Comparison of ENCODE assay signal across 9 mouse cellular contexts in genomic region chr3:94472447-94473114, GRCm38 (mm10). TPM values are rescaled to one million over a fixed set of nuclear protein-coding genes. Genes with fewer than 3 reads are reported as not detected.
DNase-seq lines count a peak whose midpoint lies in the region; ATAC-seq lines count a peak whose summit lies in the region.
"Had no signal": no experiment of that assay in that cellular context is flagged by ENCODE, and none has a peak within 500 bp of the region (broad histone marks: within the 10 kb centered on the region; RNA-seq: fewer than 3 reads in every experiment).

No protein-coding gene starts in this region.

- H3K4me1 ChIP-seq in forebrain, embryonic 16.5 days (replicated peaks; ENCODE audit: control insufficient read depth, insufficient read depth, low read length), result peaks cover 28% of the 10 kb centered on the region
- peaks cover 19% of the 10 kb centered on the region for H3K4me1 ChIP-seq in hindbrain, embryonic 16.5 days (ENCODE audit: control insufficient read depth, insufficient read depth, low read depth, low read length)
- peaks cover 11% of the 10 kb centered on the region for H3K4me1 ChIP-seq in liver, embryonic 13.5 days (replicated peaks)
- peaks cover 7% of the 10 kb centered on the region; the same call in 1 of the 2 replicates for H3K4me1 ChIP-seq in neural tube, embryonic 14.5 days (ENCODE audit: control insufficient read depth, insufficient read depth, low read length)

- 12% methylated on average over 28 of the region's 28 CpGs for WGBS in forebrain, embryonic 16.5 days
- WGBS in hindbrain, embryonic 16.5 days, result 12% methylated on average over 28 of the region's 28 CpGs
- WGBS in liver, embryonic 13.5 days (ENCODE audit: insufficient replicate concordance), result 14% methylated on average over 28 of the region's 28 CpGs
- WGBS in neural tube, embryonic 14.5 days, result 11% methylated on average over 28 of the region's 28 CpGs

- H3K36me3 ChIP-seq in forebrain, embryonic 16.5 days (ENCODE audit: control insufficient read depth, insufficient read depth), result no peaks in the 10 kb centered on the region
- H3K36me3 ChIP-seq in hindbrain, embryonic 16.5 days (ENCODE audit: control insufficient read depth, insufficient read depth, low read length), result no peaks in the 10 kb centered on the region
- H3K36me3 ChIP-seq in liver, embryonic 13.5 days, result no peaks in the 10 kb centered on the region
- no peaks in the 10 kb centered on the region for H3K36me3 ChIP-seq in neural tube, embryonic 14.5 days (ENCODE audit: control insufficient read depth, insufficient read depth, low read length)

- peak; percentile 31 for DNase-seq in right cerebral cortex, postnatal 4 days
- no peak for DNase-seq in right cerebral cortex, postnatal 14 days
- no peak for DNase-seq in liver, embryonic 13.5 days
- DNase-seq in thymus, postnatal 36 days, result no peak

- H3K27me3 ChIP-seq in forebrain, embryonic 16.5 days (replicated peaks; ENCODE audit: control insufficient read depth, insufficient read depth, low read length), result no peaks in the 10 kb centered on the region
- H3K27me3 ChIP-seq in hindbrain, embryonic 16.5 days (replicated peaks; ENCODE audit: control insufficient read depth, insufficient read depth, low read length), result no peaks in the 10 kb centered on the region
- peaks cover 14% of the 10 kb centered on the region for H3K27me3 ChIP-seq in liver, embryonic 13.5 days
- no peaks in the 10 kb centered on the region for H3K27me3 ChIP-seq in neural tube, embryonic 14.5 days (ENCODE audit: control insufficient read depth, insufficient read depth, low read length)
- H3K27me3 ChIP-seq: Patski had no signal

- H3K9me3 ChIP-seq in forebrain, embryonic 16.5 days (ENCODE audit: control insufficient read depth, low read length), result no peaks in the 10 kb centered on the region
- H3K9me3 ChIP-seq in hindbrain, embryonic 16.5 days (ENCODE audit: control insufficient read depth, low read length), result no peaks in the 10 kb centered on the region
- no peaks in the 10 kb centered on the region for H3K9me3 ChIP-seq in liver, embryonic 13.5 days (replicated peaks)
- no peaks in the 10 kb centered on the region for H3K9me3 ChIP-seq in neural tube, embryonic 14.5 days (ENCODE audit: control insufficient read depth, low read length)

- peak overlapping the region; percentile 62 for H3K27ac ChIP-seq in forebrain, embryonic 16.5 days (ENCODE audit: low read length)
- H3K27ac ChIP-seq in hindbrain, embryonic 16.5 days (ENCODE audit: low read depth, low read length), result no peak overlapping the region
- no peak overlapping the region for H3K27ac ChIP-seq in liver, embryonic 13.5 days
- H3K27ac ChIP-seq in neural tube, embryonic 14.5 days (ENCODE audit: low read depth, low read length), result no peak overlapping the region

- peak overlapping the region; percentile 29; the same call in 1 of the 2 replicates for H3K9ac ChIP-seq in forebrain, embryonic 16.5 days (replicated peaks; ENCODE audit: low read depth, low read length)
- H3K9ac ChIP-seq in hindbrain, embryonic 16.5 days (ENCODE audit: low read depth, low read length), result peak overlapping the region; percentile 42
- H3K9ac ChIP-seq in liver, embryonic 13.5 days, result no peak overlapping the region
- no peak overlapping the region for H3K9ac ChIP-seq in neural tube, embryonic 14.5 days (replicated peaks; ENCODE audit: low read depth, low read length)

- H3K4me3 ChIP-seq in forebrain, embryonic 16.5 days (replicated peaks; ENCODE audit: low read length), result peak overlapping the region; percentile 33
- peak overlapping the region; percentile 32 for H3K4me3 ChIP-seq in hindbrain, embryonic 16.5 days (ENCODE audit: low read length)
- no peak overlapping the region for H3K4me3 ChIP-seq in liver, embryonic 13.5 days (replicated peaks)
- peak overlapping the region; percentile 17; the same call in 1 of the 2 replicates for H3K4me3 ChIP-seq in neural tube, embryonic 14.5 days (ENCODE audit: low read depth, low read length)

- H3K4me2 ChIP-seq in forebrain, embryonic 16.5 days (ENCODE audit: low read length), result peak overlapping the region; percentile 54
- H3K4me2 ChIP-seq in hindbrain, embryonic 16.5 days (ENCODE audit: low read length), result peak overlapping the region; percentile 60
- H3K4me2 ChIP-seq in liver, embryonic 13.5 days, result no peak overlapping the region
- H3K4me2 ChIP-seq in neural tube, embryonic 14.5 days (ENCODE audit: low read depth, low read length), result peak overlapping the region; percentile 51

- peak; percentile 50 for ATAC-seq in forebrain, embryonic 16.5 days
- ATAC-seq in hindbrain, embryonic 16.5 days, result peak; percentile 37; the same call in 1 of the 2 replicates
- 0 out of 2 replicates have a peak, but pooled peaks have one; percentile 45 for ATAC-seq in liver, embryonic 13.5 days (ENCODE audit: low read depth)
- peak; percentile 59; the same call in 1 of the 2 replicates for ATAC-seq in neural tube, embryonic 14.5 days (ENCODE audit: low read depth)
- ATAC-seq in inflammation-experienced regulatory T-cells, adult 6 months, result no peak

RNA-seq across cellular contexts. Expression of gene Celf3, which starts 5.5 kb away (rescaled TPM):
- 295 and 358 TPM in 2 replicates for polyA plus RNA-seq in forebrain, embryonic 16.5 days (2015; fragmentation: Nextera tagmentation; extraction: Ambion mirVana)
- 184 and 191 TPM in 2 replicates for polyA plus RNA-seq in hindbrain, embryonic 16.5 days (2015; fragmentation: Nextera tagmentation; extraction: Ambion mirVana)
- polyA plus RNA-seq in liver, embryonic 13.5 days (2015; fragmentation: Nextera tagmentation; extraction: Ambion mirVana), result 0.25 and 0.38 TPM in 2 replicates
- polyA plus RNA-seq in neural tube, embryonic 14.5 days (2014; fragmentation: Nextera tagmentation; extraction: Ambion mirVana), result 232 and 319 TPM in 2 replicates
- 1 to 10 TPM in 1 of 3 experiments, under 1 TPM in 2; 0.73 to 1.5 (median 0.87) TPM for polyA plus RNA-seq in inflammation-experienced regulatory T-cells, adult 6 months (2017; shearing (Covaris generic))

RNA-seq across cellular contexts. Expression of gene Riiad1, which starts 7.6 kb away (rescaled TPM):
- 10.6 and 11.7 TPM in 2 replicates for polyA plus RNA-seq in forebrain, embryonic 16.5 days (2015; fragmentation: Nextera tagmentation; extraction: Ambion mirVana)
- 14.0 and 17.8 TPM in 2 replicates for polyA plus RNA-seq in hindbrain, embryonic 16.5 days (2015; fragmentation: Nextera tagmentation; extraction: Ambion mirVana)
- polyA plus RNA-seq in liver, embryonic 13.5 days (2015; fragmentation: Nextera tagmentation; extraction: Ambion mirVana), result not detected in 2 replicates
- 14.6 and 17.5 TPM in 2 replicates for polyA plus RNA-seq in neural tube, embryonic 14.5 days (2014; fragmentation: Nextera tagmentation; extraction: Ambion mirVana)
- not detected for polyA plus RNA-seq in inflammation-experienced regulatory T-cells, adult 6 months (2017; shearing (Covaris generic))

RNA-seq across cellular contexts. Expression of gene Oaz3, which starts 28.9 kb away (rescaled TPM):
- polyA plus RNA-seq in forebrain, embryonic 16.5 days (2015; fragmentation: Nextera tagmentation; extraction: Ambion mirVana), result 0.56 and 2.2 TPM in 2 replicates
- polyA plus RNA-seq in hindbrain, embryonic 16.5 days (2015; fragmentation: Nextera tagmentation; extraction: Ambion mirVana), result 0.90 and 1.7 TPM in 2 replicates
- polyA plus RNA-seq in liver, embryonic 13.5 days (2015; fragmentation: Nextera tagmentation; extraction: Ambion mirVana), result 0.19 and 0.45 TPM in 2 replicates
- polyA plus RNA-seq in neural tube, embryonic 14.5 days (2014; fragmentation: Nextera tagmentation; extraction: Ambion mirVana), result 0.76 and 1.7 TPM in 2 replicates
- 1 to 10 TPM in 2 of 3 experiments, under 1 TPM in 1; 0.75 to 1.2 (median 1.0) TPM for polyA plus RNA-seq in inflammation-experienced regulatory T-cells, adult 6 months (2017; shearing (Covaris generic))

RNA-seq across cellular contexts. Expression of gene Mrpl9, which starts 29.5 kb away (rescaled TPM):
- polyA plus RNA-seq in forebrain, embryonic 16.5 days (2015; fragmentation: Nextera tagmentation; extraction: Ambion mirVana), result 58.8 and 62.1 TPM in 2 replicates
- polyA plus RNA-seq in hindbrain, embryonic 16.5 days (2015; fragmentation: Nextera tagmentation; extraction: Ambion mirVana), result 63.7 and 64.5 TPM in 2 replicates
- polyA plus RNA-seq in liver, embryonic 13.5 days (2015; fragmentation: Nextera tagmentation; extraction: Ambion mirVana), result 47.5 and 52.5 TPM in 2 replicates
- 59.5 and 64.1 TPM in 2 replicates for polyA plus RNA-seq in neural tube, embryonic 14.5 days (2014; fragmentation: Nextera tagmentation; extraction: Ambion mirVana)
- polyA plus RNA-seq in inflammation-experienced regulatory T-cells, adult 6 months (2017; shearing (Covaris generic)), result 10 to 100 TPM; 45.9 to 67.0 (median 66.8) TPM

RNA-seq across cellular contexts. Expression of gene Tdrkh, which starts 59.5 kb away (rescaled TPM):
- polyA plus RNA-seq in forebrain, embryonic 16.5 days (2015; fragmentation: Nextera tagmentation; extraction: Ambion mirVana), result 67.0 and 75.3 TPM in 2 replicates
- 51.1 and 54.8 TPM in 2 replicates for polyA plus RNA-seq in hindbrain, embryonic 16.5 days (2015; fragmentation: Nextera tagmentation; extraction: Ambion mirVana)
- 9.5 and 13.9 TPM in 2 replicates for polyA plus RNA-seq in liver, embryonic 13.5 days (2015; fragmentation: Nextera tagmentation; extraction: Ambion mirVana)
- polyA plus RNA-seq in neural tube, embryonic 14.5 days (2014; fragmentation: Nextera tagmentation; extraction: Ambion mirVana), result 51.5 and 52.5 TPM in 2 replicates
- polyA plus RNA-seq in inflammation-experienced regulatory T-cells, adult 6 months (2017; shearing (Covaris generic)), result 10 to 100 TPM in 1 of 3 experiments, 1 to 10 TPM in 2; 4.8 to 11.2 (median 7.8) TPM

Comparison
In these comparisons a context has a peak if more than half of its experiments do, and no peak if none do; other contexts are left out.
1. H3K9ac ChIP-seq: peak in forebrain, embryonic 16.5 days (single experiment) and hindbrain, embryonic 16.5 days (single experiment); none in liver, embryonic 13.5 days (single experiment) and neural tube, embryonic 14.5 days (single experiment).
2. RNA of gene Celf3, which starts 5.5 kb away (polyA plus RNA-seq): 295 to 358 TPM in forebrain, embryonic 16.5 days, 232 to 319 TPM in neural tube, embryonic 14.5 days and 184 to 191 TPM in hindbrain, embryonic 16.5 days; 0.73 to 1.5 TPM in inflammation-experienced regulatory T-cells, adult 6 months and 0.25 to 0.38 TPM in liver, embryonic 13.5 days; every median in the first group is over 10 times any median in the second.